Mouse (Mus musculus): Measurements from ENCODE around the gene Pik3cd.

Gene Pik3cd

DNA sequence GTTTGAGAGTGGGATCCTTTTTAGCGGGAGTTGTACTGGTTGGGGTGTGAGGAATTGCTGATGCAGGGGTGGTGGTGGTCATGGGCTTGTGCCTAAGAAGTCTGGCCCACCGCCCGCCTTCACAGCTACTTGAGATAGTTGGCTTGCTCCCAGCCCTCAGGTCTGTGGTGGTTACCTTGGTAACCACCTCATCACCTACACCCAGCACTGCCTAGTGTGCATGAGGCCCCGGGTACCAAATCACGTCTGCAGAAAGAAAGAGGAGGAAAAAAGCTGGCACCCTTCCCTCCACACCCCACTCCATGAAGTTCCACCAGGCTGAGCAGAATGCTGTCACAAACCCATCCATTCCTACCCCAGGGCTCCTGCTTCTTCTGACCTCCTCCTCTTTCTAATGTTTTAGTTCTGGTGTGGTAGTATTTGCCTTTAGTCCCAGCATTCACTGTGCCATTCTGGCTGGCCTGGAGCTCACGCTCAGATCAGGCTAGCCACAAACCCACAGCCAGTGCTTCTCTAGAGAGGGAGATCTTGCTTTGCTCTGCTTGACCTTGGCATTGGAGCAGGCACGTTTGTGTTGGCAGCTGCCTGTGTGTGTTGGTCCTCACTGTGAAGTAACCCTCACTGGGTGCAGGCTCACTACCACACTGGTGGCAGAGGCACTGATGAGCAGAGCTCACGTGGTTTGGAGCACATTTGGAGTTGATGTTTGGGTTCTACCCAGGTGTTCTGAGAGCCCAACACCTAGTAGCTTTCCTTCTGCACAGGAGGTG lies 92.9 kb downstream of the Pik3cd start:
- no peak for DNase-seq (ENCODE audit: low spot score)

GRCm38 (mm10) chr4:149608309-149608638 lies 94.1 kb downstream of the Pik3cd start:
- DNase-seq (ENCODE audit: low spot score): no peak

- DNase-seq (ENCODE audit: low spot score): no peak
These were observed 94.6 kb downstream of the Pik3cd start for GRCm38 (mm10) chr4:149607591-149608308.

GRCm38 (mm10) chr4:149606766-149607358 lies 95.5 kb downstream of the Pik3cd start:
- DNase-seq (ENCODE audit: low spot score): no peak

DNA sequence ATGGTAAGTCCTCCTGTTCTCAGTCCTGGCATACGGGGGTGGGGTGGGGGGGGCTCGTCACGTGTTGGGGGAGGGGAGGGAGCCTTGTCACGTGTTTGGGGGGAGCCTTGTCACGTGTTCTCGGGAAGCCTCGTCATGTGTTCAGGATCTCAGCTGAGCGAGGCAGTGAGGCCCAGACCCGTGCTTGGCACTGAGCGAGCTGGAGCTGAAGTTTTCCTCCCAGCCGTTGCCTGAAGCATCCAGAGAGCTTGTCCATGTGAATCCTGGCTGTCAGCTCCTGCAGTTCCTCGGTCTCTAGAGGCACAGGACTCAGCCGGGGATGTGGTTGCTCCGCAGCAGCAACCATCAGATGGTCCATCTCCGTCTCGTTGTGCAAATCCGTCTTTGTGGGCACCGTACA lies 96.3 kb downstream of the Pik3cd start:
- DNase-seq (ENCODE audit: low spot score): no peak

GRCm38 (mm10) chr4:149604518-149604917 lies 97.9 kb downstream of the Pik3cd start:
- no peak for DNase-seq (ENCODE audit: low spot score)

- no peak for DNase-seq (ENCODE audit: low spot score)
These were observed 98.5 kb downstream of the Pik3cd start for GRCm38 (mm10) chr4:149603860-149604259.

- DNase-seq (ENCODE audit: low spot score): no peak
These were observed 100.1 kb downstream of the Pik3cd start for GRCm38 (mm10) chr4:149602236-149602635.

GRCm38 (mm10) chr4:149601484-149601883 lies 100.9 kb downstream of the Pik3cd start:
- DNase-seq (ENCODE audit: low spot score): no peak

- DNase-seq (ENCODE audit: low spot score): no peak
These were observed 102.2 kb downstream of the Pik3cd start for GRCm38 (mm10) chr4:149600130-149600529.

DNA sequence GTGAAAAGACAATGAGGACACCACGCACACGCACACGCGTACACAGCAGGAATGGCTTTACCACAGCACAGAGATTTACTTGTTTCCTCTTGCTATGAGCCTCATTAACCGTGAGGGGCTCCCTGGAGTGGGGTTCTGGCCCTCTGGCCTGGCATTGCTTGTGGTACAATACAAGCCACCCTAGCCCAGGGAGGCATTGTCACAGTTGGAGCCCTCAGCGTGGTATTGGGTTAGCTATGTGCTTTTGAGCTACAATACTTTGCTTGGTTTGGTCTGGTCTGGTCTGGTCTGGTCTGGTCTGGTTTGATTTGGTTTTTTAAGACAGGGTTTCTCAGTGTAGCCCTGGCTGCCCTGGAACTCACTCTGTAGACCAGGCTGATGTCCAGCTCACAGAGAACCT lies 102.8 kb downstream of the Pik3cd start:
- DNase-seq (ENCODE audit: low spot score): no peak
